8 mouse cellular contexts compared by ENCODE assay signal in genomic region chr1:91052747-91053181, GRCm38 (mm10). TPM values are rescaled to one million over a fixed set of nuclear protein-coding genes. Genes with fewer than 3 reads are reported as not detected.
DNase-seq lines count a peak whose midpoint lies in the region; ATAC-seq and TF ChIP-seq lines count a peak whose summit lies in the region.

No protein-coding gene starts in this region.

- peak; percentile 80 to 88 for DNase-seq in CD8-positive naive resting alpha-beta T cell, adult 2 months (ENCODE audit: low read depth in 2 of 2, low spot score in 2 of 2)
- DNase-seq in brain, embryonic 18.5 days (ENCODE audit: low read depth, low spot score): peak; percentile 42
- peak; percentile 95 for DNase-seq in heart, postnatal 10 days
- peak; percentile 94 to 97 for DNase-seq in kidney, postnatal 4 days
- peak; percentile 94 for DNase-seq in lung, adult 2 months
- peak; percentile 84 for DNase-seq in testis, postnatal 14 days (ENCODE audit: low spot score)

- peaks cover 23% of the 10 kb centered on the region for H3K27me3 ChIP-seq in forebrain, embryonic 13.5 days
- peaks cover 11% of the 10 kb centered on the region for H3K27me3 ChIP-seq in neural tube, embryonic 15.5 days (replicated peaks)

- TF ChIP-seq CTCF in lung, adult 2 months (IDR thresholded peaks at IDR 0.05; ENCODE audit: insufficient read depth, low read length): no peak

- H3K4me3 ChIP-seq in forebrain, embryonic 13.5 days: peak overlapping the region; percentile 47
- peak overlapping the region; percentile 83 for H3K4me3 ChIP-seq in lung, adult 2 months (replicated peaks; ENCODE audit: extremely low read depth, low read depth, low read length)
- H3K4me3 ChIP-seq in neural tube, embryonic 15.5 days (replicated peaks): peak overlapping the region; percentile 46

- WGBS in forebrain, embryonic 13.5 days: under 1% methylated on average over 28 of the region's 28 CpGs
- under 1% methylated on average over 28 of the region's 28 CpGs for WGBS in lung, adult 2 months
- under 1% methylated on average over 28 of the region's 28 CpGs for WGBS in neural tube, embryonic 15.5 days

- H3K9ac ChIP-seq in forebrain, embryonic 13.5 days: peak overlapping the region; percentile 57
- H3K9ac ChIP-seq in neural tube, embryonic 15.5 days (replicated peaks): peak overlapping the region; percentile 47

- intact Hi-C loops in heart, postnatal 10 days (cut with DNase I): loop anchor here (5.0 kb wide), 1 partner anchor 50 kb away; no protein-coding TSS in a partner anchor

- peak; percentile 14; the same call in 1 of the 2 replicates for TF ChIP-seq POLR2A in lung, adult 2 months (IDR thresholded peaks at IDR 0.05; ENCODE audit: borderline replicate concordance, extremely low read depth, low read depth, low read length)

- H3K27ac ChIP-seq in forebrain, embryonic 13.5 days: no peak overlapping the region
- H3K27ac ChIP-seq in neural tube, embryonic 15.5 days (replicated peaks): no peak overlapping the region

- no peaks in the 10 kb centered on the region for H3K9me3 ChIP-seq in forebrain, embryonic 13.5 days (replicated peaks)
- no peaks in the 10 kb centered on the region for H3K9me3 ChIP-seq in neural tube, embryonic 15.5 days (replicated peaks)

- no peaks in the 10 kb centered on the region for H3K36me3 ChIP-seq in forebrain, embryonic 13.5 days (ENCODE audit: poor library complexity, severe bottlenecking)
- no peaks in the 10 kb centered on the region for H3K36me3 ChIP-seq in neural tube, embryonic 15.5 days

- peak; percentile 96 for ATAC-seq in forebrain, embryonic 13.5 days
- ATAC-seq in neural tube, embryonic 15.5 days (ENCODE audit: low FRiP score): peak; percentile 90

- H3K4me1 ChIP-seq in forebrain, embryonic 13.5 days: peaks cover 17% of the 10 kb centered on the region
- peaks cover 20% of the 10 kb centered on the region for H3K4me1 ChIP-seq in lung, adult 2 months (ENCODE audit: control insufficient read depth, insufficient read depth, low read length)
- peaks cover 24% of the 10 kb centered on the region for H3K4me1 ChIP-seq in neural tube, embryonic 15.5 days

- peak overlapping the region; percentile 84 for H3K4me2 ChIP-seq in forebrain, embryonic 13.5 days
- H3K4me2 ChIP-seq in neural tube, embryonic 15.5 days: peak overlapping the region; percentile 94

RNA-seq across cellular contexts. Expression of gene Lrrfip1, which starts 54.2 kb away (rescaled TPM):
- 21.6 and 22.1 TPM in 2 replicates for polyA plus RNA-seq in forebrain, embryonic 13.5 days (2015; fragmentation: Nextera tagmentation; extraction: Ambion mirVana)
- total RNA-seq in heart, postnatal 10 days (2021): 100 to 1,000 TPM; 172 to 186 TPM
- polyA plus RNA-seq in lung, adult 2 months (2012; rRNA removed): 30.5 and 38.1 TPM in 2 replicates
- 45.3 and 51.5 TPM in 2 replicates for polyA plus RNA-seq in neural tube, embryonic 15.5 days (2015; fragmentation: Nextera tagmentation; extraction: Ambion mirVana)

Comparison
In these comparisons a context has a peak if more than half of its experiments do, and no peak if none do; other contexts are left out.
1. DNase-seq: peak in every context shown above with its lines; median percentile 96 in kidney, postnatal 4 days; 95 in heart, postnatal 10 days; 94 in lung, adult 2 months; 84 in CD8-positive naive resting alpha-beta T cell, adult 2 months; 84 in testis, postnatal 14 days; 42 in brain, embryonic 18.5 days.